Mouse (Mus musculus): Measurements from ENCODE around the gene Parp3.

Parp3 gene

DNA sequence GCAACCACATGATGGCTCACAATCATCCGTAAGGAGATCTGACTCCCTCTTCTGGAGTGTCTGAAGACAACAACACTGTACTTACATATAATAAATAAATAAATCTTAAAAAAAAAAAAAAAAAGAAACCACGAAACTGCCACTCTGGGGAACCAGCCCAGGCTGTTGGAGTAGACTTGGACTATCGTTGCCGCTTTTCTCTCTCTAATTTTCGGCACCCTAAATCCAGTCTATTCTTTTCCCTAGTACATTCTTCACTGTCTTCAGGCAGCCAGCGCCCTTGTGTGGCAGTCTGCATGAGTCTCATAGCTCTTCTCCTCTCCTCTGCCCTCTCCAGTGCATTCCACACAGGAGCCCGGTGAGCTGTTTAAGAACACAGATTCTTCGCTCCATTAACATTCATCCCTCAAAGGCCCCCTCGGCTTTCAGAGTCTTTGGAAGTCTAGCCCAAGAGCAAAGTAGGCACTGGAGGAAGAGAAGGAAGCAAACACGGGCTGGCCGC, 48.0 kb downstream of the Parp3 start:
- DNase-seq (ENCODE audit: low spot score in 2 of 2): no peak

DNA sequence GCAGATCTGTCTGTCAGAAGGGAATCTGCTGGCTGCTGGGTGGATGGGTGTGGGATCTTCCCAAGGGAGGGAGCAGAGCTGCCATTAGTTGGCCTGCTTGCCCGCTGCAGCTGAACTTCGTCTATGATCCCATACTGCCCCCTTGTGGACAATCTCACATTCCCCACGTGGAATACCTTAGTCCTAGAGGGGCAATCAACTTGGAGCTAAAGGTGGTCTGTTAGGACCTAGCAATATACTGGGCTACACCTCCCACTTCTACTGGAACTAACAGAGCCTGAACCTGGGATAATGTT, 54.9 kb downstream of the Parp3 start:
- peak; percentile 59 to 73 for DNase-seq (ENCODE audit: low spot score in 2 of 2)

GRCm38 (mm10) chr9:106421033-106421864, 55.5 kb downstream of the Parp3 start:
- DNase-seq (ENCODE audit: low spot score in 2 of 2): no peak

DNA sequence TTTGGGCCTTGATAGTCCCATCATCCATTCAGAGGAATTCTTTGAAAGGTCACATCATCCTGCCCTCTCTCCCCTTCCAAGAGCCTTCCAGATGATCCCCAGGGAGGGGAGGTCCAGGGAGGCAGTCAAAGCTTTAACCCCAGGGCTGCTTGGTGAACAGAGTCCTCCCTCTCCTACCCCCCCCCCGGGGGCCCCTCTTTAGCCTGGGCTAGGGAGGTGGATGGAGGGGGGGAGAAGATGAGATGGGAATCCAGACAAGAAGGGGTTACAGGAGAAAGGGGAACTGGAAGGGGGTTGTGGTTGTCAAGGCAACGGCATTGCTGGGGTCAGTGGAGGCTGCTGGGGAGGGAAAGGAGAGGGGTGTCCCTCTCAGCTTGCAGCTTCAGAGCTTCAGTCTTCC, 56.1 kb downstream of the Parp3 start:
- no peak for DNase-seq (ENCODE audit: low spot score in 2 of 2)

Measured in urinary bladder, adult 18-20 months (tissue).